Mouse (Mus musculus): ENCODE data around the gene Zfp94. TPM values are rescaled to one million over a fixed set of nuclear protein-coding genes. Genes with fewer than 3 reads are reported as not detected.

Gene Zfp94
- 10.7 and 15.2 TPM in 2 replicates for polyA plus RNA-seq (2014; fragmentation: Nextera tagmentation; extraction: Ambion mirVana)

DNA sequence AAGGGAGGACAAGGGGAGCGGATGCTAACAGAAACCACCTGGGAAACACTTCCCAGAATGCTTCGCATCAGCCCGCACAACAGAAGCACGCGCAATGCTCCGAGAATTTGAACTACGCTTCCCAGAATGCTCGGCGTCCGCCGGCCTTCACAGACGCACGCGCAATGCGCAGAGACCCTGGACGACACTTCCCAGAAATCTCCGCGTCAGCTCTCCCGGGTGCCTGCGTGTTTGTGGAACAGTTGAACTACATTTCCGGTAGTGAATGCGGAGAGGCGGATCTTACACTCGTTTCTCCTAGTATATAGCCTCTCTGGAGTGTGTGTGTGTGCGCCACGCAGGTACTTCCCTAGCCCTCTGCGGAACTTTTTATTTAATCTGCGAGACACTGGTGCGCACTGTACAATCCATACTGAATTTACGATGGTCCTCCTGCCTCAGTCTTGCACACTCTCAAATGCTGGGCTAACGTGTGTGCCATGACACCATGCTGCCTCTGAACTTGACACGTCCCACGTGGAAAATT lies at the start of gene Zfp94:
Gene Zfp94 (minus strand): TSS at position 100 of the 526 bp plus-strand sequence.
- Histone ChIP-seq H3K4me3 (ENCODE audit: low read depth, low read length) (peak within 1 kb of the TSS; percentile 49), H3K4me2 (ENCODE audit: low read depth, low read length) (peak within 1 kb of the TSS; percentile 66), H3K4me1 (ENCODE audit: control insufficient read depth, insufficient read depth, low read length) (no peaks in the 10 kb centered on the region), H3K36me3 (replicated peaks; ENCODE audit: control insufficient read depth, insufficient read depth, low read depth, low read length) (no peaks in the 10 kb centered on the region), H3K9me3 (replicated peaks; ENCODE audit: control insufficient read depth, low read length) (no peaks in the 10 kb centered on the region), H3K27me3 (ENCODE audit: control insufficient read depth, insufficient read depth, low read length) (no peaks in the 10 kb centered on the region), H3K9ac (replicated peaks; ENCODE audit: low read length) (peak within 1 kb of the TSS; percentile 79), H3K27ac (replicated peaks; ENCODE audit: low read depth, low read length) (0 out of 2 replicates have a peak within 1 kb of the TSS, but pooled peaks have one; percentile 35)
- WGBS = 2% methylated on average over 33 of the region's 33 CpGs
- ATAC-seq (replicated peaks; ENCODE audit: insufficient number of reproducible peaks, low FRiP score, low TSS enrichment, low read depth) = peak; percentile 88
- peak; percentile 98 for DNase-seq (ENCODE audit: low spot score)

DNA sequence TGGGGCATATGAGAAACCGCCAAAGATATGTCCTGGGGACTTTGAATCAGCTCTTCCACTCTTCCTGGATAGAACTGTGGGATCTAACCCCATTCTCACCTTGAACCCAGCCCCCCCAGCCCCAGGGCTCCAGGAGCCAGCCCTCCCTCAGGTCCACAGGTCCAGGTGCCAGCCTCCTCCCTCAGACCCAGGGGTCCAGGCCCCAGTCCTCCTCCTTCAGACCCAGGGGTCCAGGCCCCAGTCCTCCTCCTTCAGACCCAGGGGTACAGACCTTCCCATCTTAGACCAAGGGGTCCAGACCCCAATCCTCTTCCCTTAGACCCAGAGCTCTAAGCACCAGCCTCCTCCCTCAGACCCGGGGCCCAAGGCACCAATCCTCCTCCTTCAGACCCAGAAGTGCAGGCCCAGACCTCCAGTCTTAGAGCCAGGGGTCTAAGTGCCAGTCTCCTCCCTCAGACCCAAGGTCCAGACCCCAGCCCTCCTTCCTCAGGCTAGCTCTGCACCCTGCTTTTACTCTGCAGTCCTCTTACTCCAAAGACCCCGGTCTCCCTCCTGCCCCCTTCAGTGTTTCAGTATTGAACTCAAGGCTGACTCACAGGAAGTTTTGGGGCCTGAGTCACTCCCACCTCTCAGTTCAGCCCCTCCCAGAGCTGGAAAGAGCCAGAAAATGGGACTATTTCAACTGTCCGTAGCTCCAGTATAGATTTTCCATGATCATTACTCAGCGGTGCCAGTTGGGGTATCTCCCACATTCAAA lies 49.0 kb upstream of the Zfp94 start:
- H3K27ac ChIP-seq (replicated peaks; ENCODE audit: low read depth, low read length) = no peak overlapping the region
- no peaks in the 10 kb centered on the region for H3K27me3 ChIP-seq (ENCODE audit: control insufficient read depth, insufficient read depth, low read length)
- H3K9me3 ChIP-seq (replicated peaks; ENCODE audit: control insufficient read depth, low read length) = no peaks in the 10 kb centered on the region
- DNase-seq (ENCODE audit: low spot score) = no peak
- H3K4me3 ChIP-seq (ENCODE audit: low read depth, low read length) = no peak overlapping the region
- no peaks in the 10 kb centered on the region for H3K4me1 ChIP-seq (ENCODE audit: control insufficient read depth, insufficient read depth, low read length)
- no peaks in the 10 kb centered on the region for H3K36me3 ChIP-seq (replicated peaks; ENCODE audit: control insufficient read depth, insufficient read depth, low read depth, low read length)
- H3K4me2 ChIP-seq (ENCODE audit: low read depth, low read length) = no peak overlapping the region
- no peak overlapping the region for H3K9ac ChIP-seq (replicated peaks; ENCODE audit: low read length)
- 75% methylated on average over 5 of the region's 5 CpGs for WGBS
- no peak for ATAC-seq (replicated peaks; ENCODE audit: insufficient number of reproducible peaks, low FRiP score, low TSS enrichment, low read depth)

DNA sequence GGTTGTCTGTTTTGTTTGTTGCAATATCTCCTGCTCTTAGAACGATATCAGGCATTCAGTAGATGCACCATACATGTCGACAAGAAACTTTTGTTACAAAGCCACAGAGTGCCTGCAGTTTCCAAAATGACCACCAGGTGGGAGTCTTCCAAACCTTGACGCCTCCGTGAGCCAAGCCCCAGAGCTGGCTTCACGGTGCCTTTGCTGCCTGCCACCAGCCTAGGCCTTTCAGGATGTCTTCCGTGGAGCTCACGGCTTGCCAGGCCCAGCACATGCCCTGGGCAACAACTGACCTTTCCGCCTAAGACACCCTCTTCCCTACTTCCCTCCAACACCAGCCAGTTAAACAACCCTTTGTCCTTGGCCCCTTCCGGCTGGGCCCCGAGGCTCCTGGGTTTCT lies 48.4 kb upstream of the Zfp94 start:
- Histone ChIP-seq H3K4me3 (ENCODE audit: low read depth, low read length) (no peak overlapping the region), H3K4me2 (ENCODE audit: low read depth, low read length) (no peak overlapping the region), H3K27ac (replicated peaks; ENCODE audit: low read depth, low read length) (no peak overlapping the region), H3K36me3 (replicated peaks; ENCODE audit: control insufficient read depth, insufficient read depth, low read depth, low read length) (no peaks in the 10 kb centered on the region), H3K27me3 (ENCODE audit: control insufficient read depth, insufficient read depth, low read length) (no peaks in the 10 kb centered on the region), H3K9ac (replicated peaks; ENCODE audit: low read length) (0 out of 2 replicates have a peak overlapping the region, but pooled peaks have one; percentile 22), H3K9me3 (replicated peaks; ENCODE audit: control insufficient read depth, low read length) (no peaks in the 10 kb centered on the region), H3K4me1 (ENCODE audit: control insufficient read depth, insufficient read depth, low read length) (no peaks in the 10 kb centered on the region)
- ATAC-seq (replicated peaks; ENCODE audit: insufficient number of reproducible peaks, low FRiP score, low TSS enrichment, low read depth) = no peak
- DNase-seq (ENCODE audit: low spot score) = peak; percentile 92
- 22% methylated on average over 10 of the region's 10 CpGs for WGBS

DNA sequence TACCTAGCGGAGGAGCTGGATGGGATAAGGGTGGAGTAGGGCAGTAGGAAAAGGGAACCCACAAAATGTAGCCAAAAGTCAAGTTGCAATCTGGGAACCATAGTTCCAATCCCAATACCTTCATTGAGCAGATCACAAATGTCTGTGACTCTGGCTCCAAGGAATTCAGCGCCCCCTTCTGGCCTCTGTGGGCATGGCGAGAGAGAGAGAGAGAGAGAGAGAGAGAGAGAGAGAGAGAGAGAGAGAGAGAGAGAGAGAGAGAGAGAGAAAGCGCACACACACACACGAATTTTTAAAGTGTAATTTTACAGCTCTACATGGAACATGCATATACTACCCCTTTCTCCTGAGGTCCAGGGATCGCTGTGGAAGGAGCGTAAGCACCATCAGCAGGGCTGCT lies 46.8 kb upstream of the Zfp94 start:
- no peak overlapping the region for H3K9ac ChIP-seq (replicated peaks; ENCODE audit: low read length)
- H3K36me3 ChIP-seq (replicated peaks; ENCODE audit: control insufficient read depth, insufficient read depth, low read depth, low read length) = no peaks in the 10 kb centered on the region
- no peak overlapping the region for H3K4me2 ChIP-seq (ENCODE audit: low read depth, low read length)
- no peaks in the 10 kb centered on the region for H3K27me3 ChIP-seq (ENCODE audit: control insufficient read depth, insufficient read depth, low read length)
- ATAC-seq (replicated peaks; ENCODE audit: insufficient number of reproducible peaks, low FRiP score, low TSS enrichment, low read depth) (no peak), DNase-seq (ENCODE audit: low spot score) (peak; percentile 45)
- no peaks in the 10 kb centered on the region for H3K9me3 ChIP-seq (replicated peaks; ENCODE audit: control insufficient read depth, low read length)
- no peaks in the 10 kb centered on the region for H3K4me1 ChIP-seq (ENCODE audit: control insufficient read depth, insufficient read depth, low read length)
- 21% methylated on average over 6 of the region's 7 CpGs for WGBS
- H3K4me3 ChIP-seq (ENCODE audit: low read depth, low read length) = no peak overlapping the region
- no peak overlapping the region for H3K27ac ChIP-seq (replicated peaks; ENCODE audit: low read depth, low read length)

DNA sequence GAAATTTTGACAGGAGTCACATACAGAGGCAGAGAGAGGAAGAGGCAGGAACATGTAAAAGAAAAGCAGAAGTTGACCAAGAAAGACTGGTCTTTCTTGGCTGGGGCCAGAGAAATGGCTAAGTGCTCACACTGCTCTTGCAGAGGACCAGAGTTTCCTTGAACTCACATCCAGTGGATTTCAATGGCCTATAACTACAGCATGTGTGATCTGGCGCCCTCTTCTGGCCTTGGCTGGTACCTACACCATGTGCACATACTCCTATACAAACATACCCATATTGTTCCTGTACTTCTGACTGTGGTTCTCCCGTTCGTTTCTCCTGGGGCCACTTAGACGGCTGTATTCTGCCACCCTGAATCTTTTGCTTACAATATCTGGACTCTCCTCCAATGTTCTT lies 44.5 kb upstream of the Zfp94 start:
- Histone ChIP-seq H3K9me3 (replicated peaks; ENCODE audit: control insufficient read depth, low read length) (no peaks in the 10 kb centered on the region), H3K36me3 (replicated peaks; ENCODE audit: control insufficient read depth, insufficient read depth, low read depth, low read length) (no peaks in the 10 kb centered on the region), H3K4me1 (ENCODE audit: control insufficient read depth, insufficient read depth, low read length) (no peaks in the 10 kb centered on the region), H3K9ac (replicated peaks; ENCODE audit: low read length) (no peak overlapping the region), H3K4me2 (ENCODE audit: low read depth, low read length) (no peak overlapping the region), H3K4me3 (ENCODE audit: low read depth, low read length) (no peak overlapping the region), H3K27ac (replicated peaks; ENCODE audit: low read depth, low read length) (no peak overlapping the region), H3K27me3 (ENCODE audit: control insufficient read depth, insufficient read depth, low read length) (no peaks in the 10 kb centered on the region)
- WGBS = 66% methylated on average over 4 of the region's 4 CpGs
- no peak for DNase-seq (ENCODE audit: low spot score)
- no peak for ATAC-seq (replicated peaks; ENCODE audit: insufficient number of reproducible peaks, low FRiP score, low TSS enrichment, low read depth)

DNA sequence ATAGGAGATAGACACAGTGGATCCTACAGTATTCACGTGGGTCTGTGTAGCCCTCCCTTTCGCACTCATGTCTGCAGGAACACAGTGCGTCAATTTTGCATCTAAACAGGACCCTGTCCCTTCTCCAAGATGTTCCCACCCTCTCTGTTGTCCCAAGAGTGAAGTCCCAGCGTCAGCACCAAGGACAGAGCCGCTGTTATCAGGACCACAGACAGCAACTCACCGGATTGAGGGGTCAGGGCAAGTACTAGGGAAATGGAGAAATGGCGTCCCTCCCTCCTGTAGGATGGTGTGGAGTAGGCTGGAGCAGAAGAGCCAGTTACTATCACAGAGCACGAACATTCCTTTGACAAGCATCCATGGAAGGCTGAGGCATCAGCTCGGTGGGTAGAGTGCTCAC lies 42.8 kb upstream of the Zfp94 start:
- no peaks in the 10 kb centered on the region for H3K4me1 ChIP-seq (ENCODE audit: control insufficient read depth, insufficient read depth, low read length)
- H3K4me3 ChIP-seq (ENCODE audit: low read depth, low read length) = no peak overlapping the region
- no peak overlapping the region for H3K4me2 ChIP-seq (ENCODE audit: low read depth, low read length)
- no peaks in the 10 kb centered on the region for H3K9me3 ChIP-seq (replicated peaks; ENCODE audit: control insufficient read depth, low read length)
- 33% methylated on average over 9 of the region's 9 CpGs for WGBS
- no peak overlapping the region for H3K9ac ChIP-seq (replicated peaks; ENCODE audit: low read length)
- H3K36me3 ChIP-seq (replicated peaks; ENCODE audit: control insufficient read depth, insufficient read depth, low read depth, low read length) = no peaks in the 10 kb centered on the region
- H3K27me3 ChIP-seq (ENCODE audit: control insufficient read depth, insufficient read depth, low read length) = no peaks in the 10 kb centered on the region
- DNase-seq (ENCODE audit: low spot score) = peak; percentile 76
- no peak for ATAC-seq (replicated peaks; ENCODE audit: insufficient number of reproducible peaks, low FRiP score, low TSS enrichment, low read depth)
- H3K27ac ChIP-seq (replicated peaks; ENCODE audit: low read depth, low read length) = no peak overlapping the region

DNA sequence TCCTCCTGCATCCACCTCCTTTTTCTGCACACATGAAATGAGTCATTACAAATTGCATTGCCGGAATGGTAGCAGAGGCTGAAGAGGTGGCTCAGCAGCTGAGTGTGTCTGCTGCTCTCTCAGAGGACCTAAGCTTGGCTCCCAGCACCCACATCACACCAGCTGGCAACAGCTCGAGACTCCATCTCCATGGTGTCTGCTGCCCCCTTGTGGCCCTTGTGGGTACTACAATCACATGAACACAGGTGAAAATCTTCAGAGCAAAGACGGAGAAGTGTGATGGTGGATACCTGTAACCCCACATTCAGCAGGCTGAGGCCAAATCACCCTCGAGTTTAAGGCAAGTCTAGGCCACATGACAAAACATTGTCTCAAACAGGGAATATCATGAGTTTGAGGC lies 41.4 kb upstream of the Zfp94 start:
- DNase-seq (ENCODE audit: low spot score) = no peak
- H3K27me3 ChIP-seq (ENCODE audit: control insufficient read depth, insufficient read depth, low read length) = no peaks in the 10 kb centered on the region
- no peak overlapping the region for H3K27ac ChIP-seq (replicated peaks; ENCODE audit: low read depth, low read length)

DNA sequence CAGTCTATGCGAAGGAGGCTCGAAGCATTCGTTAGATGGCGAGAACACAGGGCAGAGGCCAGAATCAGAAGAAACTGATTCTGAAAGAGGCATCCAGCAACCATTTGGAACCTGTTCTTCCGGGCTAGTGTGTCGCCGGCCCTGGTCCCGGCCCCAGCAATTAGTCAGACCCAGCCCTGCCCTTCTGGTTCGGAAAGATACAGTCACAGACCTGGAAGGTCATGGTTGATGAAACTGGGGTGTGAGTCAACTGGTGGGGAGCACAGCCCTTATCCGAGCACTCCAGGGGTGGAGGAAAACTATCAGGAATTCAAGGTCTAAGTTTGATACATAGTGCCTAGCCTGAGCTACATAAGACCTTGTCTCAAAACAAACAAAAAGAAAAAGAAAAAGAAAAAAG lies 39.6 kb upstream of the Zfp94 start:
- no peak overlapping the region for H3K4me3 ChIP-seq (ENCODE audit: low read depth, low read length)
- WGBS = 75% methylated on average over 10 of the region's 10 CpGs
- no peak for ATAC-seq (replicated peaks; ENCODE audit: insufficient number of reproducible peaks, low FRiP score, low TSS enrichment, low read depth)

More for the DNA sequence above, 41.4 kb upstream of the Zfp94 start:
- Histone ChIP-seq H3K4me2 (ENCODE audit: low read depth, low read length) (no peak overlapping the region), H3K36me3 (replicated peaks; ENCODE audit: control insufficient read depth, insufficient read depth, low read depth, low read length) (no peaks in the 10 kb centered on the region), H3K9me3 (replicated peaks; ENCODE audit: control insufficient read depth, low read length) (no peaks in the 10 kb centered on the region), H3K4me1 (ENCODE audit: control insufficient read depth, insufficient read depth, low read length) (no peaks in the 10 kb centered on the region), H3K9ac (replicated peaks; ENCODE audit: low read length) (no peak overlapping the region), H3K4me3 (ENCODE audit: low read depth, low read length) (no peak overlapping the region)
- no peak for ATAC-seq (replicated peaks; ENCODE audit: insufficient number of reproducible peaks, low FRiP score, low TSS enrichment, low read depth)
- 52% methylated on average over 4 of the region's 4 CpGs for WGBS

More for the DNA sequence above, 39.6 kb upstream of the Zfp94 start:
- Histone ChIP-seq H3K9me3 (replicated peaks; ENCODE audit: control insufficient read depth, low read length) (no peaks in the 10 kb centered on the region), H3K27me3 (ENCODE audit: control insufficient read depth, insufficient read depth, low read length) (no peaks in the 10 kb centered on the region; the same call in 1 of the 2 replicates), H3K27ac (replicated peaks; ENCODE audit: low read depth, low read length) (no peak overlapping the region), H3K9ac (replicated peaks; ENCODE audit: low read length) (no peak overlapping the region), H3K4me2 (ENCODE audit: low read depth, low read length) (no peak overlapping the region), H3K4me1 (ENCODE audit: control insufficient read depth, insufficient read depth, low read length) (no peaks in the 10 kb centered on the region), H3K36me3 (replicated peaks; ENCODE audit: control insufficient read depth, insufficient read depth, low read depth, low read length) (no peaks in the 10 kb centered on the region)
- DNase-seq (ENCODE audit: low spot score) = no peak
